Mouse (Mus musculus) erythroblast, embryonic 14.5 days (primary cell): ENCODE results near the gene Sipa1l3. TPM values are rescaled to one million over a fixed set of nuclear protein-coding genes. Genes with fewer than 3 reads are reported as not detected.

Experiments used
- H3K27me3 ChIP-seq: 2 replicates; pipeline ENCODE4 v1.6.1; 2012; ENCODE audit warnings: inconsistent platforms; ENCODE audit not compliant: control insufficient read depth
- H3K36me3 ChIP-seq: 2 replicates; pipeline ENCODE4 v1.6.1; 2012; ENCODE audit warnings: mild to moderate bottlenecking, inconsistent platforms; ENCODE audit not compliant: control insufficient read depth
- H3K4me1 ChIP-seq: 2 replicates; pipeline ENCODE4 v1.6.1; 2012; ENCODE audit warnings: inconsistent platforms; ENCODE audit not compliant: control insufficient read depth
- H3K4me3 ChIP-seq: replicated peaks from 2 replicates; pipeline ENCODE3; 2012; ENCODE audit warnings: moderate library complexity, mild to moderate bottlenecking, inconsistent platforms
- H3K9me3 ChIP-seq: 2 replicates; pipeline ENCODE4 v1.6.1; 2012; ENCODE audit warnings: low read length, inconsistent platforms, mixed read lengths; ENCODE audit not compliant: control insufficient read depth
- GATA1 ChIP-seq: IDR thresholded peaks from 2 replicates; pipeline ENCODE4 v1.6.1; 2012; ENCODE audit warnings: low read length, inconsistent platforms, mixed read lengths
- TAL1 ChIP-seq: IDR thresholded peaks from 3 replicates; pipeline ENCODE4 v1.6.1; 2012; ENCODE audit warnings: low read length, inconsistent platforms, mixed read lengths
- polyA plus RNA-seq: library from polyadenylated mRNA; stranded (reverse); fragments of >175 nt; gene quantifications from 2 replicates; pipeline ENCODE4 v1.2.3, GENCODE M21; 2012

The Sipa1l3 gene
- polyA plus RNA-seq, 1 experiment: 2.0 TPM

GRCm38 (mm10) chr7:29342489-29343092 is 175.8 kb downstream of the Sipa1l3 start:
- H3K4me3 ChIP-seq: no peak overlapping the region
- H3K4me1 ChIP-seq: peaks cover 59% of the 10 kb centered on the region

GRCm38 (mm10) chr7:29341722-29342121 is 176.7 kb downstream of the Sipa1l3 start:
- H3K9me3 ChIP-seq: no peaks in the 10 kb centered on the region
- H3K4me3 ChIP-seq: no peak overlapping the region
- no peaks in the 10 kb centered on the region for H3K27me3 ChIP-seq
- TF ChIP-seq GATA1 (no peak), TAL1 (no peak)
- peaks cover 68% of the 10 kb centered on the region for H3K4me1 ChIP-seq
- H3K36me3 ChIP-seq: peaks cover 26% of the 10 kb centered on the region

More at GRCm38 (mm10) chr7:29342489-29343092, 175.8 kb downstream of the Sipa1l3 start:
- Histone ChIP-seq H3K36me3 (peaks cover 24% of the 10 kb centered on the region), H3K27me3 (no peaks in the 10 kb centered on the region), H3K9me3 (no peaks in the 10 kb centered on the region)
- TF ChIP-seq GATA1 (no peak), TAL1 (no peak; the same call in 2 of the 3 replicates)

- peaks cover 76% of the 10 kb centered on the region for H3K4me1 ChIP-seq
- no peak overlapping the region for H3K4me3 ChIP-seq
- TF ChIP-seq GATA1 (no peak), TAL1 (no peak)
- H3K9me3 ChIP-seq: no peaks in the 10 kb centered on the region
- no peaks in the 10 kb centered on the region for H3K27me3 ChIP-seq
- peaks cover 30% of the 10 kb centered on the region for H3K36me3 ChIP-seq
These were observed 177.6 kb downstream of the Sipa1l3 start for GRCm38 (mm10) chr7:29340838-29341237.

- Histone ChIP-seq H3K4me3 (no peak overlapping the region), H3K9me3 (no peaks in the 10 kb centered on the region), H3K36me3 (peaks cover 33% of the 10 kb centered on the region), H3K4me1 (peaks cover 82% of the 10 kb centered on the region), H3K27me3 (no peaks in the 10 kb centered on the region)
- no peak for TF ChIP-seq TAL1
- no peak for TF ChIP-seq GATA1
These were observed 178.2 kb downstream of the Sipa1l3 start for GRCm38 (mm10) chr7:29340247-29340646.

GRCm38 (mm10) chr7:29338984-29339679 is 179.3 kb downstream of the Sipa1l3 start:
- Histone ChIP-seq H3K27me3 (no peaks in the 10 kb centered on the region), H3K36me3 (peaks cover 32% of the 10 kb centered on the region), H3K9me3 (no peaks in the 10 kb centered on the region), H3K4me3 (peak overlapping the region; percentile 55), H3K4me1 (peaks cover 93% of the 10 kb centered on the region)
- TF ChIP-seq GATA1 (peak; percentile 80), TAL1 (peak; percentile 55; the same call in 2 of the 3 replicates)

GRCm38 (mm10) chr7:29338351-29338919 is 180.0 kb downstream of the Sipa1l3 start:
- no peaks in the 10 kb centered on the region for H3K9me3 ChIP-seq
- no peak for TF ChIP-seq TAL1
- no peak for TF ChIP-seq GATA1
- H3K36me3 ChIP-seq: peaks cover 28% of the 10 kb centered on the region
- no peaks in the 10 kb centered on the region for H3K27me3 ChIP-seq
- peak overlapping the region; percentile 55 for H3K4me3 ChIP-seq
- peaks cover 97% of the 10 kb centered on the region for H3K4me1 ChIP-seq

GRCm38 (mm10) chr7:29337766-29338165 is 180.7 kb downstream of the Sipa1l3 start:
- Histone ChIP-seq H3K27me3 (no peaks in the 10 kb centered on the region), H3K4me1 (peaks cover 98% of the 10 kb centered on the region), H3K4me3 (peak overlapping the region; percentile 55), H3K9me3 (no peaks in the 10 kb centered on the region), H3K36me3 (peaks cover 34% of the 10 kb centered on the region)
- TF ChIP-seq GATA1 (no peak), TAL1 (no peak)

- no peaks in the 10 kb centered on the region for H3K9me3 ChIP-seq
- peaks cover 89% of the 10 kb centered on the region for H3K4me1 ChIP-seq
- TF ChIP-seq GATA1 (no peak), TAL1 (no peak)
- peaks cover 43% of the 10 kb centered on the region for H3K36me3 ChIP-seq
- H3K27me3 ChIP-seq: no peaks in the 10 kb centered on the region
- no peak overlapping the region for H3K4me3 ChIP-seq
These were observed 181.6 kb downstream of the Sipa1l3 start for GRCm38 (mm10) chr7:29336795-29337319.
